Comparison of ENCODE assay signal across 22 mouse cellular contexts in genomic region chr11:32567000-32567855, GRCm38 (mm10). TPM values are rescaled to one million over a fixed set of nuclear protein-coding genes. Genes with fewer than 3 reads are reported as not detected.
DNase-seq lines count a peak whose midpoint lies in the region; ATAC-seq and TF ChIP-seq lines count a peak whose summit lies in the region.
"Had no signal": no experiment of that assay in that cellular context is flagged by ENCODE, and none has a peak within 500 bp of the region (broad histone marks: within the 10 kb centered on the region; RNA-seq: fewer than 3 reads in every experiment).

No protein-coding gene starts in this region.

- peak overlapping the region; percentile 37 for H3K27ac ChIP-seq in hindbrain, embryonic 10.5 days
- H3K27ac ChIP-seq in hindbrain, embryonic 13.5 days = no peak overlapping the region
- H3K27ac ChIP-seq in ES-Bruce4 (ENCODE audit: insufficient read depth, low read length) = no peak overlapping the region
- H3K27ac ChIP-seq: embryonic facial prominence, embryonic 10.5 days; forebrain, embryonic 15.5 days; kidney, postnatal 0 days; liver, embryonic 14.5 days; midbrain, embryonic 15.5 days; neural tube, embryonic 12.5 days had no signal

- H3K36me3 ChIP-seq in hindbrain, embryonic 10.5 days = no peaks in the 10 kb centered on the region
- no peaks in the 10 kb centered on the region for H3K36me3 ChIP-seq in hindbrain, embryonic 13.5 days
- no peaks in the 10 kb centered on the region for H3K36me3 ChIP-seq in ES-Bruce4 (ENCODE audit: control insufficient read depth, insufficient read depth, low read length, poor library complexity, severe bottlenecking)
- H3K36me3 ChIP-seq: embryonic facial prominence, embryonic 10.5 days; forebrain, embryonic 15.5 days; midbrain, embryonic 15.5 days; neural tube, embryonic 12.5 days had no signal

- H3K4me2 ChIP-seq in hindbrain, embryonic 13.5 days = no peak overlapping the region
- H3K4me2 ChIP-seq: forebrain, embryonic 15.5 days; midbrain, embryonic 15.5 days; neural tube, embryonic 12.5 days had no signal

- 0 out of 2 replicates have a peak, but pooled peaks have one; percentile 40 for TF ChIP-seq EP300 in ES-Bruce4 (IDR thresholded peaks at IDR 0.05; ENCODE audit: insufficient read depth, low read depth, low read length)

- TF ChIP-seq CTCF in ES-Bruce4 (IDR thresholded peaks at IDR 0.05; ENCODE audit: low read depth, low read length) = no peak

- no peak overlapping the region for H3K9ac ChIP-seq in hindbrain, embryonic 13.5 days
- no peak overlapping the region for H3K9ac ChIP-seq in ES-Bruce4 (ENCODE audit: low read depth, poor library complexity, severe bottlenecking)
- H3K9ac ChIP-seq: forebrain, embryonic 15.5 days; liver, embryonic 14.5 days; midbrain, embryonic 15.5 days; neural tube, embryonic 12.5 days had no signal

- H3K27me3 ChIP-seq in hindbrain, embryonic 10.5 days (ENCODE audit: insufficient read depth, poor library complexity, severe bottlenecking) = no peaks in the 10 kb centered on the region
- H3K27me3 ChIP-seq in hindbrain, embryonic 13.5 days = no peaks in the 10 kb centered on the region
- H3K27me3 ChIP-seq in ES-Bruce4 (ENCODE audit: control insufficient read depth, insufficient read depth, low read length, poor library complexity, severe bottlenecking) = no peaks in the 10 kb centered on the region
- H3K27me3 ChIP-seq: forebrain, embryonic 15.5 days; midbrain, embryonic 15.5 days; neural tube, embryonic 12.5 days had no signal

- no peaks in the 10 kb centered on the region for H3K9me3 ChIP-seq in hindbrain, embryonic 10.5 days
- H3K9me3 ChIP-seq in hindbrain, embryonic 13.5 days = no peaks in the 10 kb centered on the region
- no peaks in the 10 kb centered on the region for H3K9me3 ChIP-seq in ES-Bruce4 (replicated peaks; ENCODE audit: control insufficient read depth, insufficient read depth, low read length, poor library complexity, severe bottlenecking)
- H3K9me3 ChIP-seq: embryonic facial prominence, embryonic 10.5 days; forebrain, embryonic 15.5 days; midbrain, embryonic 15.5 days; neural tube, embryonic 12.5 days had no signal

- no peak for TF ChIP-seq POLR2A in ES-Bruce4 (IDR thresholded peaks at IDR 0.05; ENCODE audit: insufficient read depth, low read length)

- H3K4me1 ChIP-seq in hindbrain, embryonic 10.5 days (replicated peaks) = peaks cover 46% of the 10 kb centered on the region
- H3K4me1 ChIP-seq in hindbrain, embryonic 13.5 days (replicated peaks) = peaks cover 22% of the 10 kb centered on the region
- peaks cover 4% of the 10 kb centered on the region for H3K4me1 ChIP-seq in ES-Bruce4 (ENCODE audit: control insufficient read depth, insufficient read depth, low read length)
- H3K4me1 ChIP-seq: forebrain, embryonic 15.5 days; midbrain, embryonic 15.5 days had no signal

- no peak overlapping the region for H3K4me3 ChIP-seq in hindbrain, embryonic 10.5 days
- H3K4me3 ChIP-seq in hindbrain, embryonic 13.5 days = no peak overlapping the region
- no peak overlapping the region for H3K4me3 ChIP-seq in ES-Bruce4 (ENCODE audit: low read depth, low read length)
- H3K4me3 ChIP-seq: embryonic facial prominence, embryonic 10.5 days; forebrain, embryonic 15.5 days; midbrain, embryonic 15.5 days; neural tube, embryonic 12.5 days had no signal

- no peak for ATAC-seq in hindbrain, embryonic 13.5 days (ENCODE audit: low FRiP score)
- ATAC-seq: CD4-positive, CD25-positive, alpha-beta regulatory T cell, adult 4 months; forebrain, embryonic 15.5 days; midbrain, embryonic 15.5 days had no signal

- 83% methylated on average over 10 of the region's 10 CpGs for WGBS in hindbrain, embryonic 10.5 days
- 74% methylated on average over 10 of the region's 10 CpGs for WGBS in hindbrain, embryonic 13.5 days

- DNase-seq in hindbrain, embryonic 10.5 days (ENCODE audit: low spot score) = no peak
- DNase-seq in lung, postnatal 36 days = peak; percentile 39
- no peak for DNase-seq in lung, postnatal 25 days (ENCODE audit: low spot score)
- peak; percentile 24 for DNase-seq in ZHBTc4 (ENCODE audit: low read depth, low spot score)
- no peak for DNase-seq in frontal cortex, postnatal 10 days (ENCODE audit: low spot score in 2 of 2)
- DNase-seq: adrenal gland, postnatal 10 days; cerebellum, adult 11 months; cerebellum, postnatal 36 days; kidney, adult 11 months; lung, postnatal 4 days; thymus, postnatal 36 days had no signal

RNA-seq across cellular contexts. Expression of gene Stk10, which starts 34.1 kb away (rescaled TPM):
- polyA plus RNA-seq in hindbrain, embryonic 10.5 days (2016; fragmentation: Nextera tagmentation; extraction: Ambion mirVana) = 3.0 TPM in 2 replicates
- polyA plus RNA-seq in hindbrain, embryonic 13.5 days (2015; fragmentation: Nextera tagmentation; extraction: Ambion mirVana) = 2.1 TPM in 2 replicates
- 7.2 and 7.3 TPM in 2 replicates for polyA plus RNA-seq in ES-Bruce4 (2011; ENCODE audit: insufficient read depth, insufficient read length, low read depth, missing spikeins)

RNA-seq across cellular contexts. Expression of gene Efcab9, which starts 35.3 kb away (rescaled TPM):
- 0.45 TPM in 1 of 2 replicates, not detected in the other for polyA plus RNA-seq in hindbrain, embryonic 10.5 days (2016; fragmentation: Nextera tagmentation; extraction: Ambion mirVana)
- not detected in 2 replicates for polyA plus RNA-seq in hindbrain, embryonic 13.5 days (2015; fragmentation: Nextera tagmentation; extraction: Ambion mirVana)
- not detected in 2 replicates for polyA plus RNA-seq in ES-Bruce4 (2011; ENCODE audit: insufficient read depth, insufficient read length, low read depth, missing spikeins)
- polyA plus RNA-seq: brain, embryonic 14.5 days; embryonic facial prominence, embryonic 10.5 days; limb, embryonic 11.5 days; midbrain, embryonic 15.5 days had no signal

Comparison
In these comparisons a context has a peak if more than half of its experiments do, and no peak if none do; other contexts are left out.
1. DNase-seq: peak in lung, postnatal 36 days (single experiment) and ZHBTc4 (single experiment); none in hindbrain, embryonic 10.5 days (single experiment), lung, postnatal 25 days (single experiment) and frontal cortex, postnatal 10 days (0 of 2).